Mouse (Mus musculus): ENCODE measurements around the gene Aldh1l1.

DNA sequence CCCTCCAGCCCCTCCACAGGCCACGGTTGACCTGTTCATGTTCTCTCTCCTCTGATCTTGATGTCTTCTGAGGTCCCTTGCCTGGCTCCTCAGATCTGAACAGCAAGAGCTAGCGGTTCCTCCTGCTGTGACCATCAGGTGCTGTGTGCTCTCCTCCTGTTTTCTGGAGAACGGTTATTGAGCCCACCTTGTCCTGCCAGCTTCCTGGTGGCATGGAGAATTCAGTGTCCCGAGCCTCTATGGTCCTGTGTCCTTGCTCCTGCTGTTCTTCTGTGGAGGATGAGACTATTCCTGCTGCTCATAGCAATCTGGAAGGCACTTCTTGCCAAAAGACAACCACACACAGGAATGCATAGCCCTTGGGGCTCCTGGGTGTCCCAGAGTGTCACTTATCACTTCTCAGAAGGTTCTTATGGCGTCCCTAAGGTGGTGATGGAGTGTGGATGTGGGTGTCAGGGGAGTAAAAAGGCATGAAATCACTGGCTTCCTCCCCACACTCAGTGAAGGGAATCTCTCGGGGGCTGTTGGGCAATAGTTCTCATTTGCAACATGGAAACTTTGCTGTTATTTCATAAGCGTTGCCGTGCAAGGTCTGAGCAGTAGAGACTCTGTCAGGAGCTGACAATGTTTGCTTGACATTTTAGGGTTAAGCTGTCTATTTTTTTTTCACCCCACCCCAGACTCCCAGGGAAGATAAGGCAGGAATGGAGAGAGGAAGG is 15.2 kb downstream of the Aldh1l1 start:
- TF ChIP-seq CTCF (IDR thresholded peaks at IDR 0.05; ENCODE audit: low read depth, low read length): no peak
- TF ChIP-seq POLR2AphosphoS5 (IDR thresholded peaks at IDR 0.05; ENCODE audit: insufficient replicate concordance, low read depth, low read length): no peak

All from G1E (cell line).